Mouse (Mus musculus) myocyte (in vitro differentiated cells): ENCODE results near the gene Ggt5. TPM values are rescaled to one million over a fixed set of nuclear protein-coding genes. Genes with fewer than 3 reads are reported as not detected.

Experiments used
- H3K27me3 ChIP-seq: one replicate; pipeline ENCODE4 v1.6.1; 2011; ENCODE audit not compliant: control insufficient read depth, insufficient read depth, insufficient read length
- H3K36me3 ChIP-seq: one replicate; pipeline ENCODE4 v1.6.1; 2011; ENCODE audit not compliant: control insufficient read depth, insufficient read depth
- H3K4me2 ChIP-seq: one replicate; pipeline ENCODE4 v1.6.1; 2011; ENCODE audit warnings: low read depth, control low read depth
- H3K4me3 ChIP-seq: one replicate; pipeline ENCODE4 v1.5.1; 2011; ENCODE audit warnings: mild to moderate bottlenecking, control low read depth, moderate library complexity
- H3K79me2 ChIP-seq: one replicate; pipeline ENCODE4 v1.6.1; 2011; ENCODE audit not compliant: control insufficient read depth, insufficient read depth
- H3ac ChIP-seq: one replicate; pipeline ENCODE4 v1.6.1; 2011; ENCODE audit not compliant: control insufficient read depth, insufficient read length
- CEBPB ChIP-seq: IDR thresholded peaks from 2 replicates; pipeline ENCODE4 v1.6.1; 2011; ENCODE audit warnings: mild to moderate bottlenecking, moderate library complexity; ENCODE audit not compliant: poor library complexity, insufficient read depth, severe bottlenecking
- E2F4 ChIP-seq: IDR thresholded peaks from one replicate; pipeline ENCODE4 v1.6.1; 2011; ENCODE audit warnings: mild to moderate bottlenecking, control low read depth, moderate library complexity; ENCODE audit not compliant: insufficient read depth
- MAX ChIP-seq: IDR thresholded peaks from one replicate; pipeline ENCODE4 v1.6.1; 2011; ENCODE audit warnings: low read depth, mild to moderate bottlenecking, control low read depth
- MYOD1 ChIP-seq, 3 experiments: IDR thresholded peaks; one replicate each; pipeline ENCODE4 v1.6.1; 2011; ENCODE audit warnings: control low read depth in 2 of 3, low read depth in 2 of 3, mild to moderate bottlenecking in 2 of 3, moderate library complexity in 1 of 3; ENCODE audit not compliant: insufficient read length in 2 of 3, control insufficient read depth in 1 of 3
- MYOG ChIP-seq, 3 experiments: IDR thresholded peaks; one replicate each; pipeline ENCODE4 v1.6.1; 2011; ENCODE audit warnings: control low read depth in 2 of 3, low read depth in 2 of 3, mild to moderate bottlenecking in 2 of 3; ENCODE audit not compliant: insufficient read length in 2 of 3, control insufficient read depth in 1 of 3, insufficient read depth in 1 of 3
- POLR2A ChIP-seq: IDR thresholded peaks from one replicate; pipeline ENCODE4 v1.6.1; 2011; ENCODE audit warnings: low read depth, mild to moderate bottlenecking, control low read depth, moderate library complexity; ENCODE audit not compliant: insufficient read length
- POLR2AphosphoS2 ChIP-seq: IDR thresholded peaks from one replicate; pipeline ENCODE4 v1.6.1; 2011; ENCODE audit warnings: low read depth, control low read depth; ENCODE audit not compliant: insufficient read length
- REST ChIP-seq: IDR thresholded peaks from one replicate; pipeline ENCODE4 v1.6.1; 2011; ENCODE audit warnings: mild to moderate bottlenecking, control low read depth, moderate library complexity; ENCODE audit not compliant: insufficient read depth, insufficient read length
- SRF ChIP-seq: IDR thresholded peaks from one replicate; pipeline ENCODE4 v1.6.1; 2011; ENCODE audit warnings: low read depth; ENCODE audit not compliant: control insufficient read depth, insufficient read length
- TCF12 ChIP-seq: IDR thresholded peaks from one replicate; pipeline ENCODE4 v1.6.1; 2011; ENCODE audit warnings: mild to moderate bottlenecking, control low read depth; ENCODE audit not compliant: poor library complexity, insufficient read depth, severe bottlenecking
- TCF3 ChIP-seq: IDR thresholded peaks from one replicate; pipeline ENCODE4 v1.6.1; 2011; ENCODE audit warnings: low read depth, control low read depth; ENCODE audit not compliant: insufficient read length
- USF1 ChIP-seq: IDR thresholded peaks from one replicate; pipeline ENCODE4 v1.6.1; 2011; ENCODE audit warnings: low read depth, mild to moderate bottlenecking, control low read depth, moderate library complexity
- polyA plus RNA-seq: library from polyadenylated mRNA; unstranded; fragments of >200 nt; fragmentation: generic; extraction: Trizol; gene quantifications from one replicate; pipeline ENCODE4 v1.2.1, GENCODE M21; 2012; ENCODE audit warnings: missing spikeins

The Ggt5 gene
- polyA plus RNA-seq: 0.22 TPM

- Histone ChIP-seq H3K36me3 (no peaks in the 10 kb centered on the region), H3K27me3 (peaks cover 15% of the 10 kb centered on the region), H3K4me2 (peak within 1 kb of the TSS; percentile 43), H3K79me2 (no peaks in the 10 kb centered on the region), H3ac (no peak within 1 kb of the TSS), H3K4me3 (no peak within 1 kb of the TSS)
- TF ChIP-seq POLR2A: no peak
- no peak for TF ChIP-seq SRF
- TF ChIP-seq MYOD1 (IDR thresholded peaks at IDR 0.05; ENCODE audit: control insufficient read depth in 1 of 3, insufficient read length in 2 of 3, low read depth in 2 of 3): no peak
- no peak for TF ChIP-seq USF1
- TF ChIP-seq REST: no peak
- TF ChIP-seq POLR2AphosphoS2: no peak
- no peak for TF ChIP-seq CEBPB
- no peak for TF ChIP-seq TCF12
These were observed at the start of gene Ggt5 for GRCm38 (mm10) chr10:75589129-75589528. TSS of gene Ggt5 (plus strand) at chr10:75589340.

- no peak for TF ChIP-seq POLR2A
- no peak for TF ChIP-seq E2F4
- no peak for TF ChIP-seq TCF12
- TF ChIP-seq REST: no peak
- TF ChIP-seq SRF: no peak
- no peak for TF ChIP-seq USF1
- TF ChIP-seq POLR2AphosphoS2: no peak
- no peak for TF ChIP-seq MAX
- TF ChIP-seq TCF3: no peak
- no peak for TF ChIP-seq MYOD1 (IDR thresholded peaks at IDR 0.05; ENCODE audit: control insufficient read depth in 1 of 3, insufficient read length in 2 of 3, low read depth in 2 of 3)
- TF ChIP-seq MYOG (IDR thresholded peaks at IDR 0.05; ENCODE audit: control insufficient read depth in 1 of 3, insufficient read depth in 1 of 3, insufficient read length in 2 of 3, low read depth in 2 of 3): no peak
- no peak for TF ChIP-seq CEBPB
- H3K36me3 ChIP-seq: no peaks in the 10 kb centered on the region
- peak overlapping the region; percentile 80 for H3K4me2 ChIP-seq
- H3K27me3 ChIP-seq: no peaks in the 10 kb centered on the region
- H3K79me2 ChIP-seq: no peaks in the 10 kb centered on the region
- H3ac ChIP-seq: no peak overlapping the region
- no peak overlapping the region for H3K4me3 ChIP-seq
These were observed 41.2 kb upstream of the Ggt5 start for GRCm38 (mm10) chr10:75547901-75548300.

- peak overlapping the region; percentile 80 for H3K4me2 ChIP-seq
- TF ChIP-seq MAX (no peak), MYOG (IDR thresholded peaks at IDR 0.05; ENCODE audit: control insufficient read depth in 1 of 3, insufficient read depth in 1 of 3, insufficient read length in 2 of 3, low read depth in 2 of 3) (no peak), POLR2A (no peak)
- no peaks in the 10 kb centered on the region for H3K27me3 ChIP-seq
These were observed 40.7 kb upstream of the Ggt5 start for GRCm38 (mm10) chr10:75548486-75548885.

GRCm38 (mm10) chr10:75549886-75550285, 39.3 kb upstream of the Ggt5 start:
- Histone ChIP-seq H3K36me3 (no peaks in the 10 kb centered on the region), H3K27me3 (no peaks in the 10 kb centered on the region), H3K4me3 (no peak overlapping the region), H3K79me2 (no peaks in the 10 kb centered on the region), H3K4me2 (no peak overlapping the region), H3ac (no peak overlapping the region)
- TF ChIP-seq E2F4: no peak
- no peak for TF ChIP-seq POLR2A
- no peak for TF ChIP-seq POLR2AphosphoS2
- no peak for TF ChIP-seq TCF12
- no peak for TF ChIP-seq CEBPB
- no peak for TF ChIP-seq REST

More at GRCm38 (mm10) chr10:75548486-75548885, 40.7 kb upstream of the Ggt5 start:
- Histone ChIP-seq H3K79me2 (no peaks in the 10 kb centered on the region), H3K4me3 (no peak overlapping the region), H3K36me3 (no peaks in the 10 kb centered on the region), H3ac (no peak overlapping the region)

GRCm38 (mm10) chr10:75551175-75551574, 38.0 kb upstream of the Ggt5 start:
- no peak overlapping the region for H3K4me3 ChIP-seq
- no peak overlapping the region for H3K4me2 ChIP-seq
- H3K79me2 ChIP-seq: no peaks in the 10 kb centered on the region
- no peaks in the 10 kb centered on the region for H3K36me3 ChIP-seq
- no peak overlapping the region for H3ac ChIP-seq
- TF ChIP-seq MYOD1 (IDR thresholded peaks at IDR 0.05; ENCODE audit: control insufficient read depth in 1 of 3, insufficient read length in 2 of 3, low read depth in 2 of 3) (no peak), REST (no peak), E2F4 (no peak), POLR2AphosphoS2 (no peak), TCF12 (no peak)
- H3K27me3 ChIP-seq: no peaks in the 10 kb centered on the region
